Comparison of ENCODE assay signal across 9 mouse cellular contexts in genomic region chr17:15379741-15380526, GRCm38 (mm10). TPM values are rescaled to one million over a fixed set of nuclear protein-coding genes. Genes with fewer than 3 reads are reported as not detected.
DNase-seq lines count a peak whose midpoint lies in the region; ATAC-seq and TF ChIP-seq lines count a peak whose summit lies in the region.
"Had no signal": no experiment of that assay in that cellular context is flagged by ENCODE, and none has a peak within 500 bp of the region (broad histone marks: within the 10 kb centered on the region; RNA-seq: fewer than 3 reads in every experiment).

No protein-coding gene starts in this region.

- TF ChIP-seq POLR2A in embryonic fibroblast, embryonic 13.5 days (IDR thresholded peaks at IDR 0.05; ENCODE audit: low read depth, low read length) = no peak

- peak overlapping the region; percentile 41; the same call in 1 of the 2 replicates for H3K27ac ChIP-seq in layer of hippocampus, adult 2 months
- H3K27ac ChIP-seq in embryonic fibroblast, embryonic 13.5 days (ENCODE audit: insufficient read depth, low read length) = no peak overlapping the region
- no peak overlapping the region for H3K27ac ChIP-seq in limb, embryonic 10.5 days
- H3K27ac ChIP-seq in neural tube, embryonic 14.5 days (ENCODE audit: low read depth, low read length) = no peak overlapping the region

- peaks cover 87% of the 10 kb centered on the region for H3K27me3 ChIP-seq in limb, embryonic 10.5 days (ENCODE audit: low read depth, poor library complexity, severe bottlenecking)
- H3K27me3 ChIP-seq in neural tube, embryonic 14.5 days (ENCODE audit: control insufficient read depth, insufficient read depth, low read length) = no peaks in the 10 kb centered on the region

- H3K4me1 ChIP-seq in embryonic fibroblast, embryonic 13.5 days (ENCODE audit: control insufficient read depth, insufficient read depth, low read length) = peaks cover 3% of the 10 kb centered on the region; the same call in 1 of the 2 replicates
- H3K4me1 ChIP-seq in limb, embryonic 10.5 days = peaks cover 39% of the 10 kb centered on the region
- H3K4me1 ChIP-seq in neural tube, embryonic 14.5 days (ENCODE audit: control insufficient read depth, insufficient read depth, low read length) = peaks cover 26% of the 10 kb centered on the region

- H3K4me3 ChIP-seq in layer of hippocampus, adult 2 months = peak overlapping the region; percentile 59
- peak overlapping the region; percentile 27 for H3K4me3 ChIP-seq in embryonic fibroblast, embryonic 13.5 days (ENCODE audit: insufficient read depth, low read length)
- peak overlapping the region; percentile 57 for H3K4me3 ChIP-seq in limb, embryonic 10.5 days
- peak overlapping the region; percentile 46 for H3K4me3 ChIP-seq in neural tube, embryonic 14.5 days (ENCODE audit: low read depth, low read length)

- WGBS in limb, embryonic 10.5 days = 9% methylated on average over 17 of the region's 17 CpGs
- 8% methylated on average over 17 of the region's 17 CpGs for WGBS in neural tube, embryonic 14.5 days

- no peak for ATAC-seq in neural tube, embryonic 14.5 days (ENCODE audit: low read depth)
- ATAC-seq: Patski had no signal

- H3K4me2 ChIP-seq in neural tube, embryonic 14.5 days (ENCODE audit: low read depth, low read length) = peak overlapping the region; percentile 90

- no peaks in the 10 kb centered on the region for H3K9me3 ChIP-seq in limb, embryonic 10.5 days (replicated peaks)
- H3K9me3 ChIP-seq in neural tube, embryonic 14.5 days (ENCODE audit: control insufficient read depth, low read length) = no peaks in the 10 kb centered on the region

- TF ChIP-seq CTCF in layer of hippocampus, adult 2 months (conservative IDR thresholded peaks at IDR 0.05) = no peak
- TF ChIP-seq CTCF in embryonic fibroblast, embryonic 13.5 days (IDR thresholded peaks at IDR 0.05; ENCODE audit: borderline replicate concordance, insufficient read depth, low read length) = no peak

- H3K9ac ChIP-seq in neural tube, embryonic 14.5 days (replicated peaks; ENCODE audit: low read depth, low read length) = peak overlapping the region; percentile 50

- DNase-seq in layer of hippocampus, adult 2 months (ENCODE audit: low spot score in 2 of 2) = no peak
- DNase-seq in layer of hippocampus, postnatal 10 days (ENCODE audit: low spot score in 2 of 2) = no peak
- DNase-seq in limb, embryonic 10.5 days (ENCODE audit: low spot score) = no peak
- DNase-seq in natural killer cell, adult 2 months (ENCODE audit: low spot score in 2 of 2) = no peak
- no peak for DNase-seq in layer of hippocampus, postnatal 36 days
- no peak for DNase-seq in c-Kit-positive CD71-positive TER-119-positive erythroid progenitor cells, embryonic 14.5 days (ENCODE audit: low spot score)

- H3K36me3 ChIP-seq in limb, embryonic 10.5 days = no peaks in the 10 kb centered on the region
- H3K36me3 ChIP-seq in neural tube, embryonic 14.5 days (ENCODE audit: control insufficient read depth, insufficient read depth, low read length) = no peaks in the 10 kb centered on the region

RNA-seq across cellular contexts. Expression of gene Dll1, which starts 3.3 kb away (rescaled TPM):
- total RNA-seq in layer of hippocampus, adult 2 months (2021) = 10 to 100 TPM in 1 of 2 experiments, 1 to 10 TPM in 1; 8.8 to 14.0 TPM
- total RNA-seq in layer of hippocampus, postnatal 10 days (2021) = 10 to 100 TPM; 14.0 to 20.9 TPM
- 0.40 and 0.97 TPM in 2 replicates for polyA plus RNA-seq in embryonic fibroblast, embryonic 13.5 days (2011; ENCODE audit: insufficient read length, low read depth, missing spikeins)
- 1.8 and 3.0 TPM in 2 replicates for polyA plus RNA-seq in limb, embryonic 10.5 days (2016; fragmentation: Nextera tagmentation; extraction: Ambion mirVana)
- polyA plus RNA-seq in neural tube, embryonic 14.5 days (2014; fragmentation: Nextera tagmentation; extraction: Ambion mirVana) = 15.1 and 18.8 TPM in 2 replicates
- 10 to 100 TPM; 10.7 to 11.8 TPM for total RNA-seq in layer of hippocampus, postnatal 36 days (2021)

RNA-seq across cellular contexts. Expression of gene Fam120b, which starts 16.1 kb away (rescaled TPM):
- total RNA-seq in layer of hippocampus, adult 2 months (2021) = 10 to 100 TPM; 49.0 to 49.2 TPM
- total RNA-seq in layer of hippocampus, postnatal 10 days (2021) = 10 to 100 TPM; 33.4 to 36.4 TPM
- 25.2 and 25.3 TPM in 2 replicates for polyA plus RNA-seq in embryonic fibroblast, embryonic 13.5 days (2011; ENCODE audit: insufficient read length, low read depth, missing spikeins)
- polyA plus RNA-seq in limb, embryonic 10.5 days (2016; fragmentation: Nextera tagmentation; extraction: Ambion mirVana) = 22.2 and 27.6 TPM in 2 replicates
- polyA plus RNA-seq in neural tube, embryonic 14.5 days (2014; fragmentation: Nextera tagmentation; extraction: Ambion mirVana) = 50.7 and 51.0 TPM in 2 replicates
- 10 to 100 TPM; 46.8 to 50.2 TPM for total RNA-seq in layer of hippocampus, postnatal 36 days (2021)
